Mouse (Mus musculus) megakaryocyte, adult 5-6 weeks (primary cell): Measurements from ENCODE around the gene Ift122. TPM values are rescaled to one million over a fixed set of nuclear protein-coding genes. Genes with fewer than 3 reads are reported as not detected.

Experiments
- ATAC-seq: 2 replicates; pipeline ENCODE4 v1.8.0; 2016; ENCODE audit warnings: mild to moderate bottlenecking, inconsistent platforms; ENCODE audit not compliant: poor library complexity, severe bottlenecking
- total RNA-seq, 2 experiments: library from RNA; stranded (forward) in 1 of 2; stranded (reverse) in 1 of 2; fragments of 153-499, 151-499 nt in 1 of 2; fragments of 221-1000, 200-1000 nt in 1 of 2; gene quantifications; 2 replicates each; pipeline versions ENCODE4 v1.2.3 to v1.2.4; 2015 to 2017

Ift122 gene
- total RNA-seq (2015) (1.1 and 3.3 TPM in 2 replicates), total RNA-seq (2017) (2.8 and 4.8 TPM in 2 replicates)

DNA sequence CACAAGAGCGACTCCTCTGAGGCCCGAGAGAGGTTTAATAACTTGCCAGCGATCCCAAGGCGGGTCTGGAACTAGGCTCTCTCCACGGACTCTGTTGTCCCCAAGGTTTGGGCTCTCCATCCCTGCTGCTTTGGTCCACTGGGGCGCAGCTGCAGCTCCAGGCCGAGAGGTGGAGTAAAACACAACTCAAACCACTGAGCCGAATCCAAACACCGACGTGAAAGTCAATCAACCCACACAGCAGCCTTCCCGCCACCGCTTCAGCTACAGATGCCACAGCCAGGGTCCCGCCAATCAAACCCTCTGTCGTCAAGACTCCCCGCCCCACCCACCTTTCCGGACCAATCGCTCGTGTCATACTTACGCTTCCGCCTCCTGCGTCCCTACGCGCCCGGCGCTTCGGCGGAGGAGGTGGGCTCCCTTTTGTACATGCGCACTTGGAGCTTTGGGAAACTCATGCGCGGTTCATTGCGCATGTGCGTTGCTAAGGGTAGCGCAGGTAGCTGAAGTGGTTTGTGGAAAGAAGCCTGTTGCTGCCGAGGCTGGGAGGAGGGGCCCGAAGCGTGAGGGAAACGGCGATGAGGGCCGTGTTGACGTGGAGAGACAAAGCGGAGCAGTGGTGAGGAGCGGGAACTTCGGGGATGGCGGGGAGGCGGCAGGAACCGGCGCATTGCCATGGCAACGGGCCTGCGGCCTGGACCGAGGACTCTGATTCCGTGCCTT is at the start of gene Ift122, which contains the start of gene Mbd4:
Gene Ift122, plus strand, starts transcription at position 380 of the 723 bp plus-strand sequence.
Gene Mbd4, minus strand, starts transcription at position 281 of the 723 bp plus-strand sequence.
- peak; percentile 99 for ATAC-seq

DNA sequence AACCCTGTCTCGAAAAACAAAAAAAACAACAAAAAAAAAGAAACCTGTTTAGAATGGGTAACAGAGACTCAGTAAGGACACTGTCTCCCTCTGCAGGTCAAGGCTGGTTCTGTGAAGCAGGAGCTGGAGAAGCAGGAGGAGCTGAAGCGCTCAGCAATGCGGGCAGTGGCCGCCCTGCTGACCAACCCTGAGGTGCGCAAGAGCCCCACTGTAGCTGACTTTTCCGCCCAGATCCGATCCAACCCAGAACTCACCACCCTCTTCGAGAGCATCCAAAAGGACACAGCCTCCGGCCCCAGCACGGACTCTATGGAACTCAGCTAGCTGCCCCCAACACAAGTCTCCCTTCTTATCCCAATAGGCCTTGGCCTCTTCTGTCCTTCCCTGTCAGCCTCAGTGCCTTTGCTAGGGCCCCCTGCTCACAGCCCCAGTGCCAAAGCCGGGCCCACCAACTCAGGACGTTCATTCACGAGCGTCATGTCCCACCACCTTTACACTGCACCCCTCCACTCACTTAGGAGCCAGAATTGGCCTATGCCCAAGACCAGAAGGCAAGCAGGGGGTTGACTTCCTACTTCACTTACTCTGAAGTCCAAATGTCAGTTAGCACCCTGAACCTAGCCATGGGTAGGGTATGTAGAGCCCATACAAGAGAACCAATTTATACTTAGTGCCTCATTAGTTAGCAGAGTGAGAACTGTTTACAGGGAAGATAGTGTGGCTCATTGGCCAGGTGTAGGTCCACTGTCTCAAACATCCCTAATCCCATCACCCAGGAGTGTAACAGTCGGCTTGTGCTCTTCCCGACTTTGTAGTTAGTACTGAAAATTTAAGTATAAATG is 49.5 kb upstream of the Ift122 start:
- peak; percentile 71; the same call in 1 of the 2 replicates for ATAC-seq

DNA sequence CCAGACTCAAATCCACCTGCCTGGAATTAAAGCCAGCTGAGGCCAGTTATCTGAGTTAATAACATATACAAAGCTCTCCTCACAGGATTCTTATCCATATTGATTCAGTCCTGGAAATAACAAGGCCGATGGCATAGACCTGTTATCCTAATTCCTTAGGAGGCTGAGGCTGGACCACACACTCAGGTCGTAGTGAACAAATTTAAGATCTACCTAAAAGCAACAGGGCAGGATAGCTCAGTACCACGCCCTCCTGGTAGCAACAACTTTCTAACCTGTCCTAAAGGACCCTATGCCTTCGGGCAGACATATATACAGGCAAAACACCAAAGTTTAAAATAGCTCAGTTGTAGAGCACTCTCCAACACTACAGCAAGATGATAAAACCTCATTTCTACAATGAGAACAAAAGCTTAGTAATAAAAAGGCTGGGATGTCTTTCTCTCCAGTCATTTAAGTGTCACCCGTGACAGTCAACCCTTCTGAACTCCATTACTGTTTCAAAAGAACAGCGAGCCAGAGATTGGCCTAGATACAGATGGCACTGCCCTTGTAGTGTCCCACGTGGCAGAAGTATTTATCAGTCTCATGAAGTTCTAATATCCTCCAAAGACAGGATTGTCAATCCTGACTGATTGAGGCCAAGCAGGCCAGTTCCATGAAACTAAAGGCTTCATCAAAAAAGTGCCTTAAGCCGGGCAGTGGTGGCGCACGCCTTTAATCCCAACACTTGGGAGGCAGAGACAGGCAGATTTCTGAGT is 48.7 kb upstream of the Ift122 start:
- no peak for ATAC-seq

DNA sequence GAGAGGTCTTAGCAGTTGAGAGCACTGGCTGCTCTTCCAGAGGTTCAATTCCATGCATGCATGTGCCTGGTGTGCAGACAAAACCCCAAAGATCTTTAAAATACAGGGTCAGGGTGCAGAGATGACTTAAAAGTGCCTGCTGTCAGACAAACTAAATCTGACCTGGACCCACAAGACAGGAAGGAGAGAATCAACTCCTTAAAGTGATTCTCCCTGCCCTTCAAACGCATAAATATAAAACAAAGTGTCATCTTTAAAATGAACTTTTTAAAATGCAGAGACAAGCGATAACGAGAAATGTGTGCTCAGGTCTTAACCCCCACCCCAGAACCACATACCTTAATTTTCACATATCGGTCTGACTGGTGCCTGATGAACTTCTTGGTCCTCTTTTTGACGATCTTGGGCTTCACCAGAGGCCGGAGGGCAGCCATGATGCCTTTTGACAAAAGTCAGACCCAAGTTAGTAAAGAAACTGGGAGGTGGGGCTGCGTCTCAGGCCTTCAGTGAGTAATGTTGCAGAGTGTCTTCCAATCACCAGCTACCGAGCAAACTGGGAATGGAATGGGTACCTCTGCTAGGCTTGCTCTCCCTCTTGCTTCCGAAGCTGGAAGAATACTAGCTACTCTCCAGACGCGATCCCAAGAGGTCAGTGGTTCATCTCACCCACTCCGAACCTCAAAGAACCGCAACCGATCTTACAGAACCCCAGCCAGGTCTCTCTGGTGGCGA is 45.6 kb upstream of the Ift122 start:
- ATAC-seq: no peak

DNA sequence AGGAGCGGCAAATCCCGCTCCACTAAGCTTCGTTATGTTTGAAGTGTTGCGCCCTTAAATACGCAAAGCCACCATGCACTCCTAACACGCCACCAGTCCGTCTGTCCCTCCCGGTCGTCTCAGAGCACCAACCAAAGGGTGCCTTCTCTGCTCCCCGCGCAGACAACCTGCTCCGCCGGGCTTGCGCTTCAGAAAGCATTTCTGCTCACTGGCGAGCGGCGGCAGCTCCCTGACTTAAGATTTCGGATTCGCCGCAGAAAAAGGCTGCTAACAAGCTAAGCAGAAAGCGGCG is 45.1 kb upstream of the Ift122 start:
- ATAC-seq: no peak

DNA sequence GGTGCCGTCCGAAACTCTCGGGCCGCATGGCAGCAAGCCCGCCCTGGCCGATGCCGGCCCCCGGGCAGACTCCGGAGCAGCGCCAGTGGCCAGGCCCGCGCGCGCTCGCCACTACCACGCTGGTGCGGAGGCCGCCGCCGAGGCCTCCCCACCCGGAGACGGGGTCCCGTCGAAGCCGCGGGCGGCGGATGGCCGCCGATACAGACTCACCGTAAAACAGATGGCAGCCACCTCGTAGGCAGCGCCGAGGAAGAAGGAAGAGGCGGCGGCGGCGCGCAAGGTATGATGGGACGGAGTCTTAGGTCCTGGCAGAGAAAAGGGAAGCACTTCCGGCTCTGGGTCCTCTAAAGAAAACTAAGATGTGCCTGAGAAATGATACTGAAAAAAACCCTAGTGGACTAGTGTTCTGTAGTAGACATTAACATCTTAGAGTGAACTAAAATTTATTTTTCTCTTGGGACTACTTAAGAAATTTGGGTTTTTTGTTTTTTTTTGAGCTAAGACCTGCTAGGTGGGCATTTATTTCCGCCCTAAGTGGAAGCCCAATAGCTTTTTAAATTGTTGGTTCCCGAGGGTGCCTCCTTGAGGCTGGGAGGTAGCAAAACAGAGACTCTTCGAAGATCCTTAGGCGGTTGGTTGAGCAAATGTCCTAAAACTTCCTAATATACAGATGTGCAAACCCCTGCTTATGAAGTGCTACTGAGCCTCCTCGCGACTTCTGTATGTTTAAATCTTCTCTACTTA is 44.6 kb upstream of the Ift122 start, which contains the start of gene Rpl32:
Gene Rpl32, minus strand, starts transcription at position 260 of the 744 bp plus-strand sequence.
- peak; percentile 93 for ATAC-seq

DNA sequence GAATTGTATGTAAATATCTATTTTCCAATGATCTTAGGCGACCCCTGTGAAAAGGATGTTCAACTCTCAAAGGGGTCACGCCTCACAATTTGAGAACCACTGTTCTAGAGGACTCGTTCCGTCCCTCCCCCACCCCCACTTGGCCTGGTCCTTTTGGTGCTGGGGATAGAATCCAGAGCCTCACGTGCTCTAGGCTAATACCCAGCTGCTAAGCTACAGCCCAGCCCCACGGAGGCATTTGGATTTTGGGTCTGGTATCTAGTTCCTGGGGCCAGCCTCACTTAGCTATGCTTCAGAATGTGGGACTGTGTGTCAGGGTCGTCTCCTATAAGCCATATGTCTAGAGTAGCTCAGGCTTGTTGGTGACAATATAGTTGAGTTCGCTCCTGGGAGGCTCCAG is 41.7 kb upstream of the Ift122 start:
- no peak for ATAC-seq

DNA sequence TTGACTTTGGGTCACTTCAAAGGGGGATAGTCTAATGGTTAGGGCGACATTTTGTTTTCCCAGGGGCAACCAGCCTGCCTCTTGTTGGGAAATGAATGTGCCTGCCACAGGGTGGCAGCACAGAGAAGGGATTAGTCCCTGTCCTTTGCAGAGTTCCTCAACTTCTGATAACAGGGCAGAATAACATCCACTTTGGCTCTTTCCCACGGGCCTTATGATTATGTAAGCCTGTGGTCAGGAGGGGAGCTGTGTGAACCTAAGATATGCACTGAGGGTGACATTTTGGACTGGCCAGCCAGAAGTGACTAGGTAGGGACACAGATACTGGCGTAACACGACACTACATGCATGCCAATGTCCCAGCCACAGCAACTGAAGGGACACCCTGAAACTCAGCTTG is 39.2 kb upstream of the Ift122 start:
- ATAC-seq: peak; percentile 91

DNA sequence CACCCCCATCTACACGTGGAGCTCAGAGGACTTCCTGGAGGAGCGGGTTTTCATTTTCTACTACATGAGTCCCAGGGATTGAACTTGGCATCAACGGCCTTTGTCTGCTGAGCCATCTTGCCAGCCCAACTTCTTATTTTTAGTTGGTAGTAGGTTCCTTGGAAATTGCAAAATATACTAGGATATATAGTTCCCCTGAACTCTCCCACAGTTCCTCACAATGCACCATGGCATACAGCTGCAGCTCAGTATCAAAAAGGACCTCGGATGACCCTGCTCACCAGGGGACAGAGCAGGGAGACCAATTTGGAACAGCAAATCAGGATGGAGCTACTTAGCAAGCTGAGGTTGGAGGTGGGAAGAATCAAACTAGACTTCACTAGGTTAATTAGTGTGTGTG is 38.2 kb upstream of the Ift122 start:
- no peak for ATAC-seq

DNA sequence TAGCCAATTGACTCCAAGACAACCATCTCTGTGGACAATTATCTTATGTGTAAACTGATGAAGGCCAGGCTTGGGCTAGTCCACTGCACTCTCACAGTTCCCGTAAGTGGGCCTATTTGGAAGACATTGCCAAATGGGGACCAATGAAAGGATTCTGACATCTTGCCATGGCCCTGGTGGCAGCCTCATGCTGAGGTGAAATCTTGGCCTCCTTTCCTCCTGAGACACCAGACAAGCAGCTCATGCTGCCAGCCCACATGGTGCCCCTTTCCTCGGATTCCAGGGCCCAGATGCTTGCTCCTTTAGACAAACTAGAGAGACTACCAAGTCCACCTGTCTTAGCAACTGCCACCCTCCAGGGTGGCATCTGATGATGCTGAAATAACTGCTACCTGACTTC is 35.1 kb upstream of the Ift122 start:
- ATAC-seq: no peak

DNA sequence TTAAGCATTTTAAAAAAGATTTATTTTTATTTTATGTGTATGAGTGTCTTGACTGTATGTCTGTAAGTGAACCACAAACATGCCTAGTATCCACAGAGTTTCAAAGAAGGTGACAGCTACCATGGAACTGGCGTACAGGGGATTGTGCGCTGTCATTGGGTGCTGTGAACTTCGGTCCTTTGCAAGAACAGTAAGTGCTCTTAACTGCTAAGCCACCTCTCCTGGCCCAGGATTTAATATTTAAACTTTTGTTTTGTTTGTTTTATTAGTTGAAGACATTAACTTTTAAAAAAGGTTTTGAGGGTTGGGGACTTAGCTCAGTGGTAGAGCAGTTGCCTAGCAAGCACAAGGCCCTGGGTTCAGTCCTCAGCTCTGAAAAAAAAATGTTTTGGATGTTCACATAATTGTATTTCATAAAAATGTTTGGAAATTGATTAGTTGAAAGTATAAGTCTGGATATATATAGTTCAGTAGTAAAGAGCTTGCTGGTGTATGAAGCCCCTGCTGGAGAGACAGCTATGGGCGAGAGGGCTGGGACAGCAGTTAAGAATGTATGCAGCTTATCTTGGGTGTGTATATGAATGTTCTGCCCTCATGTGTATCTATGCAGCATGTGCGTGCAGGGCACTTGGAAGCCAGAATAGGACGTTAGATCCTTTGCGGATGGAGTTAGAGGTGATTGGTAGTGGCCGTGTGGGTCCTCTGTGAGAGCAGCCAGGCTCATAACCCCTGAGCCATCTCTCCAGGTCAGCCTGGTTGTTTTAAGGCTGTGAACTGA is 31.9 kb upstream of the Ift122 start:
- no peak for ATAC-seq

DNA sequence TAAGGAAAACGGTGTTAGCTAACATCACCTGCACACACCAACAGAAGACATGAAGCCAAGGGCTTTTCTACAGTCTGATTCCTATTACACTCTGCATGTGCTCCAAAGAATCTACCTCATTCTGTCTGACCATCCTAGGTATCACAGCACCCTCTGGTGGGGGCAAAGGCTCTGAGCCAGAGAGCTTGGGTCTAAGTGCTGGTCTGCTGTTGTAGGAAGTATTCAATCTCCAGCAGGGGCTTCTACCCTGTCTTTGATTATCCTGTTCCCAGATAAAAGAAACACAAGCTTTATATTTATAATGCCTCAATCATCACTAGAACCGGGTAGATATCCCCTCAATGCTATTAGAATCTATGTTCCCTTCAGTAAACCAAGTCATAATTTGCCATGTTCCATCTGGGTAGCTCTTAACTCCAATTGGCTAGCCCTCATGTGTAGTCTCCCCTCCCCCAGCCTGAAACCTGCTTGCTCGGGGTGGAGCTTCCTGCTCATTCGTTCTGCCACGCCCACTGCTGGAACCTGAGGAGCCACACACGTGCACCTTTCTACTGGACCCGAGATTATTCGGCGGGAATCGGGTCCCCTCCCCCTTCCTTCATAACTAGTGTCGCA is 29.3 kb upstream of the Ift122 start:
- ATAC-seq: peak; percentile 99

DNA sequence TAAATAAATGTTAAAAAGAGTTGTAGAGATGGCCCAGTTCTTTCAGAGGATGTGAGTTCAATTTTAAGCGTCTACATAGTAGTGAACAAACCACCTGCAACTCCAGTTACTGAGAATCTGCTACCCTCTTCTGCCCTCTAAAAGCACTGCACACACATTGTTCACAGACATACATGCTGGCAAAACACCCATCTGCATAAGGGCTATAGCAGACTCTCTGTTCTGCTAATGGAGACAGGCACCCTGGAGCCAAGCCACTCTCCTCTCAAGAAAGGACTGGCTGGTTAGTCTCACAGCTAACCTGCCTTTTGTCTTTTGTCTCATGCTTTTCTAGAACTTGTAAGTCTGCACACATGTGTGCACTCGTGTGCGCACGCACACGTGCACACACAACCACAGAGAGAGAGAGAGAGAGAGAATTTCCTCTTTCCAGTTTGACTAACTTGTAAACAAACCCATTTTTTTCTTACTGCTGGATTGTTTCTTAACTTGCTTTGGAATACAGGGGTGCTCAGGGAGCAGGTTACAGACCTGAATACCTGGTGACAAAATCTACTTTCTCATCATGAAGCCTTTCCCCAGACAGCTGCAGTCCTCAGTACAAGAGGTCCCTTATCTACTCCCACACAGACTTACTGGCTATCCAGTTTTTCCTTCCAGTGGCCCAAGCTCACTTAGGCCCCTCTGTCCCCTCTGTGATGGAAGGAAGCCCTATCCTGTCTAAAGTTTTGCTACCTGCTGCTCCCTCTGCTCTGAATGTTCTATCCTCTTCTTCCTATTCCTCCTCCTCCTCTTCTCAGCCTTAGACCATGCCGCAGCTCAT is 22.3 kb upstream of the Ift122 start:
- ATAC-seq: no peak

DNA sequence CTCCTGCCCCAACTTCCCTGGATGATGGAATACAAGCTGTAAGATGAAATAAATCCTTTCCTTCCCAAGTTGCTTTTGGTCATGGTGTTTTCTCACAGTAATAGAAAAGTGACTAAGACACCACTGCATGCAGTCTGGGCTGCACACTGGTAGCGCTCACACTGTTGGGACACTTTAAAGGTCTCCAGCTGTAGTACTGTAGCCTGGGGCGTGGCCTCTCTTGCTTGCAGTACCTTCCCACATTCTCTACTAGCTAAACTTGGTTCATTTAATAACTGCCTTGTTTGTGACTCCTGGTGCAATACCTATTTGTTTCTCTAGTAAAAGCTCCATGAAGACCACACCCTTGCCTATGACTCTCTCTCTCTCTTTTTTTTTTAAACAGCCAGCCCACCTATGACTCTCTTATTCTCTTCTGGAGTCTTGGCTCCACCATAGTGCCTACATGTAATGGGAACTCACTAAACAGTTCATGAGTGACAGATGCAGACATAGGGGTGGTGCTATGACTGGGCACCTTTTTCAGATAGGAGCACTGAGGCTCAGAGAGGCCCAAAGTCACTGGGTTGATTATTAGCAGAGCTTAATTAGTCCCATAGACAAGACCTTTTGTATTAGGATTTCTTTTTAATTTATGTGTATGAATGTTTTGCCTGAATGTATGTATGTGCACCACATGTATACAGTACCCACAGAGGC is 21.0 kb upstream of the Ift122 start:
- ATAC-seq: no peak

DNA sequence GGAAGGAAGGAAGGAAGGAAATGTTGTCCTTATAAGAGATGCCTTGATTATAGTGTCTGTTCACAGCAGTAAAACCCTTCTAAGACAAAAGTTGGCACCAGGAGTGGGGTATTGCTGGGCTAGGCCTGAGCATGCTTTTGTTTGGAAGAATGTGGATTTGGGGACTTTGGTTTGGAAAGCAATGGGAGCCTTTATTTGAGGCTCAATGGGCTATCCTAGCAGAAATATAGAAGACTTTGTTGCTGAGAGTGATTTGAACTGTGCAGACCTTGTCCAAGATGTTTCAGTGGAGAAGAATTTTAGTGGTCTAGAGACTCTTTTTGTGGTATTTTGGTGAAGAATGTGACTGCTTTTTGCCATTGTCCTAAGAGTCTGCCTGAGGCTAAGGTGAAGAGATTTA is 19.4 kb upstream of the Ift122 start:
- ATAC-seq: no peak

DNA sequence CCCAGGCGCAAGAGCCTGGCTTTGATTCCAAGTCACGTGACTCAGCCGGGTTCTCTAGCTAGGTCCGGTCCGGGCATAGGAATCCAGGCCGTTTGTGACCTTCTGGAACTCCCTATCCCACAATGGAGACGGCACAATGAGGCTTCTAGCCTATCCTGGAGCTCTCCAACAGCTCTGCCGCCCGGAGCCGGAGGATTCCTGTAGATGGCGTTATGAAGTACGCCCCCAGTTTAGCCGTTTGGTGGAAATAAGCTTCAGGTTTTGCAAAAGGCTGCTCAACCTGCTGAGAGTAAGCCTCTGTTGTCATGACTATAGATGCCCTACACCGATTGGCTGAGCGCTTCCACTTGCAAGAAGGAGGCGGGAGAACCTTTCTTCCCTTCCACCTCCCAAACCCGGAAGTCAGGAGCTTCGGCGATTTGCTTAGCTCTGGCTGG is 15.1 kb upstream of the Ift122 start, which contains the start of gene Efcab12:
Gene Efcab12, minus strand, starts transcription at position 252 of the 437 bp plus-strand sequence.
- peak; percentile 99 for ATAC-seq

DNA sequence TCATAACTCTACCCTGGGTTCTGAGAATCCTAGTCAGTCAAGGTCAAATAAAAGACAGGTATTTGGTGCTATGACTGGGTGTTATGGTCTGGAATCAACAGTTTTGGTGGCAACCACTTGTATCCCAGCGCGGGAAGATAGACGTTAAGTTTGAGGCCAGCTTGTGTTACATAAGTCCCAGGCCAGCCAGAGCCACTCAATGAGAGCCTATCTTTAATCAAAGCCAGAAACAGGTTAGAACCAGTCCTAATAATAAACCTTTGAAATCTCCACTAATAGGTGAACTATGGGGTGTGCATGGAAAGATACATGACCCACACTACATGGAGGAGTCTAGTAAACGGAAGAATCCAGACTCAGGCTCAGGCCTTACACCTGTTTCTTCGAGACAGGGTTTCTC is 14.5 kb upstream of the Ift122 start:
- ATAC-seq: no peak
